Mouse (Mus musculus) myocyte (in vitro differentiated cells): Measurements from ENCODE around the gene Zmat1.

ENCODE experiments used
- POLR2A ChIP-seq: IDR thresholded peaks from one replicate; pipeline ENCODE4 v1.6.1; 2011; ENCODE audit warnings: low read depth, mild to moderate bottlenecking, control low read depth, moderate library complexity; ENCODE audit not compliant: insufficient read length
- REST ChIP-seq: IDR thresholded peaks from one replicate; pipeline ENCODE4 v1.6.1; 2011; ENCODE audit warnings: mild to moderate bottlenecking, control low read depth, moderate library complexity; ENCODE audit not compliant: insufficient read depth, insufficient read length
- TCF12 ChIP-seq: IDR thresholded peaks from one replicate; pipeline ENCODE4 v1.6.1; 2011; ENCODE audit warnings: mild to moderate bottlenecking, control low read depth; ENCODE audit not compliant: poor library complexity, insufficient read depth, severe bottlenecking

- TF ChIP-seq POLR2A (no peak), TCF12 (no peak), REST (no peak)
Observed at GRCm38 (mm10) chrX:135011381-135011780, 2.4 kb upstream of the Zmat1 start.
